Mouse (Mus musculus) layer of hippocampus, postnatal 10 days (tissue): ENCODE results near the gene Bud31. TPM values are rescaled to one million over a fixed set of nuclear protein-coding genes. Genes with fewer than 3 reads are reported as not detected.
"Not testable (repeated sequence)": the region's sequence is repeated elsewhere in the genome, so short reads cannot be mapped to it uniquely, and the experiment has no call there.

Experiments
- DNase-seq, 2 experiments: peaks; one replicate each; pipeline ENCODE4 v3.0.0; 2021; ENCODE audit warnings: low spot score in 2 of 2
- total RNA-seq, 2 experiments: library from RNA; stranded (reverse); gene quantifications; 2 replicates each; pipeline ENCODE4 v1.2.3; 2021

Bud31 gene
- total RNA-seq, 2 experiments from 2014 or later = 80.5 to 85.9 TPM

GRCm38 (mm10) chr5:145126580-145126979, 13.6 kb upstream of the Bud31 start:
- no peak for DNase-seq

DNA sequence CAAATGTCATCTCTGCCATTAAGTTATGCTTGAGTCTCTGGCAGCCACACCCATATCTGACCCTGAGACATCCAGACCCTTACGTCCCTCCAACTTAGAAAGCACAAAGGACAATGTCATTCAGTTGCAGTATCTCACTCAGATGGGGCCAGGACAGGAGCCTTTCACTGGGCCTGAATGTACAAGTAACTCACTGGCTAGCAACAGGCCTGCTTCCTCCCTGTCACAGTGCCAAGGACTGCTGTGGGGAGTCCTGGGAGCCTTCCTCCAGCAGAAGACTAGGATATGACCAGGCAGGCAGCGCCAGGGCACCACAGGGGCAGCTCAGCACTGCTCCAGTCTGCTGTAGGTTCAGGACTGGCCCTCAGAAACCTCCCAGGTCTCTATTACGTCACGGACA, 11.0 kb upstream of the Bud31 start:
- no peak for DNase-seq

- not testable (repeated sequence) for DNase-seq
Measured at GRCm38 (mm10) chr5:145129773-145130172, 10.4 kb upstream of the Bud31 start.

DNA sequence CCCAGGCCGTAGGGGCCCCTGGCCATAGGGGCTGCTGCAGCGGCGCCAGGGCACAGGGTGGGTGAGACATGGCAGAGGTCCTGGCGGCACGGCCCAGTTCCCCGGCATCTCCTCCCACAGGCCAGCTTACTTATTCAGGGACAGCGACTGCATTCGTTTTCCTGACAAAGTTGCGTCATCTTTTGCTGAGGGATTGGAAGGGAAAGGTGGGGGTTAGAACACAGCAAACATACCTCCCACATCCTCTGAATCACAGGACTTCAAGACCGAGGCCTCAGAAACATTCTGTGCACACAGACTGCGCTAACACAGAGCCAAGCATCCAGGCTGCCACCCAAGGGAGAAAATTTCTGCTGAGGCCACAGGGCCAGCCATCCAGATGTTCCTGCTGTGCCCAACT, 10.0 kb upstream of the Bud31 start:
- no peak for DNase-seq

DNA sequence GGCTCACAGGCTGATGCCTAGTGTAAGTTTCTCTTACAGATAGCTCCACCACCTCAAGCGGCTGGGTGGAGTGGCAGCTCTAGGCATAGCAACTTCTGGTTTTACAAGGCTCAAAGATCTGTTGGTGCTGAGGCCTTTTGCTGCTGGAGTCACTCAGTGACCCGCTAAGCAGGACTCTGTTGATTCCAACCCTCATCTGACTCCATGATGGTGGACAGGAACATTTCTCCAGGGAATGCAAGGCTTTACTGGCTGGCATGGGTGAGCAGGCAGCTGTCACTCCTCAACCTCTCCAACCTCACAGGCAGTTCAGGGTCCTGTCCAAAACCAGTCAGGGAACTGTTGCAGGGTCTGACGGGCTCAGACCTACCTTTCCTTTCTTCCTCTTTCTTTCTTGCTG, 9.2 kb upstream of the Bud31 start:
- DNase-seq = no peak

DNA sequence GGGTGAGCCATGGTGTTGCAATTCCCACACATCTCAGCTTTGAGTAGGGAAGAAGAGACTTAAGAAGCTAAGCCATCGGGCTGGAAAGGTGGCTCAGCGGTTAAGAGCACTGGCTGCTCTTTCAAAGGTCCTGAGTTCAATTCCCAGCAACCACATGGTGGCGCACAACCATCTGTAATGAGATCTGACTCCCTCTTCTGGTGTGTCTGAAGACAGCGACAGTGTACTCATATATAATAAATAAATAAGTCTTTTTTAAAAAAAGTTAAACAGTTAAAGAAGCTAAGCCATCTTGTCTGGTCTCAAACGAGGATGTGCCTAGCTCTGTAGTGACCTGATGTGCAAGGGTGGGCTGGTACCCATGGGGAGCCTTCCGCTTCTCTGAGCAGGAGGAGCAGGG, 6.9 kb upstream of the Bud31 start:
- not testable (repeated sequence) for DNase-seq

DNA sequence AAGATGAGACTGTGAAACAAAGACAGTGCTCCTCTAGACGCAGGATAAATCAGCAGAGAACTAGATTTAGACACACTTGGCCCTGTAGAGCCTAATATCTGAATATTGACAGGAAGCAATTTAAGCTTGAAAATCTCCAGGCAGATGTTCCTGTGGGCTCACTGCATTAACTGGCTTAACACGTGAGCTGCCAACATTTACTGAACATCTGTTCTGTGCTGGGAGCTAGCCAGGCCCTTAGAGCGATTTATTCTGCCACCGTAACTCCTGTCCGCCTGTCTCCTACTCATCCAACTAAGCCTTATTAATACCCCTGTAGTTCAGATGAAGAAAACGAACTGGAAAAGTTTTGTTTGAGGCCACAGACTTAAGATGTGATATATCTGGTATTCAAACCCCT, 1.3 kb upstream of the Bud31 start:
- no peak for DNase-seq

GRCm38 (mm10) chr5:145140611-145141010, 449 bp downstream of the Bud31 start:
- DNase-seq = no peak

DNA sequence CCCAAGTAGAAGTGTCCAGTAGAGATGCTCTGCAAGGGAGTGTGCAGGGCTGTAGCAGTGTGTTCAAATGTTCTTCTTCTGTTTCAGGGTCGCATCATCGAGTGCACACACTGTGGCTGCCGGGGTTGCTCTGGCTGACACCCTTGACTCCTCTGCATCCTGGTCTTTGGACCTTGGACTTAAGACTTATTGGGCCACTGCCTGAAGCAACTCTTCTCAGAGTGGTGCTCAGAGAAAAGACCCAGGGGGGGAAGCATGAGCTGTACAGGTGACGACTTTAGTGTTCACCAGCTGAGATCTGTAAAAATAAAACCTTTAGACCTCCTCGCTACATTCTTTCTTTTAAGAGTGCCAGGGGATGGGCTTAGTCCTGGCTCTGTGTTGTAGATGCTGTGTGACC, 7.6 kb downstream of the Bud31 start:
- DNase-seq = no peak

- DNase-seq = no peak
Measured at GRCm38 (mm10) chr5:145149294-145149693, 9.1 kb downstream of the Bud31 start.

DNA sequence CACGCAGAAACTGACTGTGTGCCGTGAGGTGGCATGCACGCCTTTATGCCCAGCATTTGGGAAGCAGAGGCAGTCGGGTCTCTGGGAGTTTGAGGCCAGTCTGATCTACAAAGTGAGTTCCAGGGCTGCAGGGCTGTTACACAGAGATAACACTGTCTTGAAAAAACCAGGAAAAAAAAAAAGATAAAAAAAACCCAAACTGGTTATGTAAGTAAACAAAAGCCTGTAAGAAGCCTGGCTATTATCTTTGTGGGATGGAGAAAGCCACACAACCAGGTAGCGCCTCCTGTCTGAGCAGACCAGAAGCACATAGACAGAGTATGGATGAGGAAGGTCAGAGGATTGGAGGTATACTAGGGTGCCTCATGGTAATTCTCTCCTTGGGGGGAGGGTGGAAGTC, 12.5 kb downstream of the Bud31 start:
- no peak for DNase-seq

DNA sequence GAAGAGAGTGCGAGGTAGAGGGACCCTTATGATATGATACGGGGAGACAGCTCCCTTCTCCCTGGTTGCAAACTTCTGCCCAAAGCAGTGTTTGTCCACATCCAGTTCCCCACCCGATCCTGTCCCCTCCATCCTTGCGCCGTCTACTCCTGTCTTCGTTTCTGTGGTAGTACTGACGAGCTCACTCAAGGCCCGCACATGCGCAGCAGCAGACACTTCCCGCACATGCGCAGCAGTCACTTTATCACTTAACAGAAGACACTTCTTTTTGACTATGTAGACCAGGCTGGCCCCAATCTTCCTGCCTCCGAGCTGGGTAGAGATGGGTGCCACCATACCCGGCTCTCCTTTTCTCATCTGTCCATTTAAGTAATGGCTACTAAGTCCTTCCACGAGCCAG, 21.2 kb downstream of the Bud31 start:
- DNase-seq = no peak

GRCm38 (mm10) chr5:145164710-145165109, 24.5 kb downstream of the Bud31 start:
- no peak for DNase-seq

- no peak for DNase-seq
Measured at GRCm38 (mm10) chr5:145165184-145165583, 25.0 kb downstream of the Bud31 start.

- DNase-seq = peak; percentile 98 to 99
Measured at GRCm38 (mm10) chr5:145166536-145167305, 26.6 kb downstream of the Bud31 start, which contains the start of the genes Ptcd1 and Cpsf4. Gene Ptcd1, minus strand, starts transcription at chr5:145167108. Gene Cpsf4, plus strand, starts transcription at chr5:145167213.

GRCm38 (mm10) chr5:145167306-145167661, 27.1 kb downstream of the Bud31 start:
- DNase-seq = no peak

DNA sequence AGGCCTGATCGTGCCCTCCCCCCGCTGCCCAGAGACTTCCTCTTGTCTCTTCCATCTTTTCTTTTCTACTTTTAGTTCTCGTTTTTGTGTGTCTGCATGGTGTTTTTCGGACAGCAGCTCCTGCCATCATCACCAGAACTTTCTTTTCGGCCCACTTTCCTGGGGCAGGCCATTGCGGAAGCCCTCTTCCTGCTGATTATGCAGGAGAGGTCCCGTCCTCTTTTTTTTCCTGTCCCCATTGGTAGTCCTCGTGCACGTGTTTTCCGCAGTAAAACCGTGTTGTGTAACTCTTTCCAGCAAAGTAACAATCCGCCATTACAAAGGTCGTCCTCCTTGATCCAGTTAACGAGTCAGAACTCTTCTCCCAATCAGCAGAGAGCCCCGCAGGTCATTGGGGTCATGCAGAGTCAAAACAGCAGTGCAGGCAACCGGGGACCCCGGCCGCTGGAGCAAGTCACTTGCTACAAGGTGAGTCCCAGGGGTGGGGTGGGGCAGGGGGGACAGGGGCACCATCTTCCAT, 38.4 kb downstream of the Bud31 start:
- no peak for DNase-seq

DNA sequence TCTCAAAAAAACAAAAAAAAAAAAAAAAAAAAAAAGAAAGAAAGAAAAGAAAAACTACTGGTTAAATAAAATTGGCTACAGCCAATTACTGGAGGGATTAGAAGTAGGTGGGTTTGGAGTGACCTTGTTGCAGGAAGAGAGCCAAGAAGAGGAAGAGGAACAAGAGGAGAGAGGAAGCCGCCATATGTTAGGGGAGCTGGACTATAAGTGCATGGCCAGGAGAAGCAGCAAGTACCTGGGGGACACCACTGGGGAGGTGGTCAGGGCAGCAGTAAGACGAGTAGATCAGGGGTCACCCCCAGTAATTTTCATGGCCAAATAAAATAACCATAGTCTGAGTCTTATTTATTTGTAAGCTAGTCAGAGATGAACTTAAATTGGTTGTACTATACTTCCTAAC, 45.1 kb downstream of the Bud31 start:
- no peak for DNase-seq

DNA sequence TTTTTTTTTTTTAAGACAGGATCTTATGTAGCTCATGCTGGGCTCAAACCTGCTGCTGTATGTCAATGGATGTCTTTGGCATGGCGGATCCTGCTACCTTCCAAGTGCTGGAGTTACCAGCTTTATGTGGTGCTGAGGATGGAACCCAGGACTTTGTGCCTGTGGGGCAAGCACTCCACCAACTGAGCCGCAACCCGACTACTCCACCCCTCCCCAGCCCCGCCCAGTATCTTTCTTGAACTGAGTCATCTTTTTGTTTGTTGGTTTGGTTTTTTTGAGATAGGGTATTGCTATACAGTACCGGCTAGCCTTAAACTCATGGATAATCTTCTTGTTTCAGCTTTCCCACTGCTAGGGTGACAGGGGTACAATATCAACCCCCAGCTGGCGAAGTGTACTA, 49.3 kb downstream of the Bud31 start:
- DNase-seq = no peak

DNA sequence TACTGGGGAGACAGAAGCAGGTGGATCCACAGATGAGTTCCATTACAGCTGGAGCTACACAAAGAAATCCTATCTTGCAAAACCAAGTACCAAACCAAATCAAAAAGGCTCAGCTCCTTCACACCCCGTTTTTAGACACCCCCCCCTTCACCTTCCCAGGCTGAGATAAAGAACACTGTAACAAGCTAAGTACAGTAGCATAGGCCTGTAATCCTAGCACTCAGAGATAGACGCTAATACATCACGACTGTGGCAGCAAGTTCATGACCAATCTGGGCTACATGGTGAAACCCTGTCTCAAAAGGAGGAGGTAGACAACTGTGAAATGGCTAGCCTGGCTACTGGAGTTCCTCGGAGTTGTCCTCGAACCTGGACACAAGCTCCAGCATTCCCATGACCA, 50.2 kb downstream of the Bud31 start:
- DNase-seq = no peak

GRCm38 (mm10) chr5:145190875-145191798, 51.0 kb downstream of the Bud31 start:
- peak; percentile 84 to 91 for DNase-seq

GRCm38 (mm10) chr5:145191962-145192361, 51.8 kb downstream of the Bud31 start, which contains the start of gene Atp5j2:
Gene Atp5j2, minus strand, starts transcription at chr5:145192062.
- no peak for DNase-seq
